Mouse (Mus musculus) CH12.LX (cell line): ENCODE measurements around the gene 4931428F04Rik.

Experiments
- CTCF ChIP-seq, 2 experiments: IDR thresholded peaks in 1 of 2; conservative IDR thresholded peaks in 1 of 2; 2 replicates each; pipeline ENCODE4 v1.5.1; 2011 to 2012; ENCODE audit warnings: low read depth in 2 of 2, low read length in 2 of 2, improper control_type of control experiment in 1 of 2, inconsistent platforms in 1 of 2, mild to moderate bottlenecking in 1 of 2, moderate library complexity in 1 of 2
- ELF1 ChIP-seq: IDR thresholded peaks from 2 replicates; pipeline ENCODE4 v1.6.1; 2014; ENCODE audit warnings: low read depth, mild to moderate bottlenecking, inconsistent platforms, low read length, improper control_type of control experiment
- JUND ChIP-seq: conservative IDR thresholded peaks from 2 replicates; pipeline ENCODE4 v1.6.1; 2011; ENCODE audit warnings: low read depth, low read length, improper control_type of control experiment
- KAT2A ChIP-seq: IDR thresholded peaks from 2 replicates; pipeline ENCODE4 v1.6.1; 2012; ENCODE audit warnings: low read length, improper control_type of control experiment, inconsistent platforms; ENCODE audit not compliant: insufficient replicate concordance
- MAFK ChIP-seq: IDR thresholded peaks from 2 replicates; pipeline ENCODE4 v1.6.1; 2011; ENCODE audit warnings: low read length, improper control_type of control experiment; ENCODE audit not compliant: insufficient replicate concordance
- MAX ChIP-seq: IDR thresholded peaks from 2 replicates; pipeline ENCODE4 v1.6.1; 2011; ENCODE audit warnings: low read length, improper control_type of control experiment
- POLR2A ChIP-seq: IDR thresholded peaks from 2 replicates; pipeline ENCODE4 v1.6.1; 2011; ENCODE audit warnings: low read depth, mild to moderate bottlenecking, improper control_type of control experiment, low read length
- SIN3A ChIP-seq: IDR thresholded peaks from 2 replicates; pipeline ENCODE4 v1.6.1; 2012; ENCODE audit warnings: low read length, improper control_type of control experiment, inconsistent platforms
- USF1 ChIP-seq: IDR thresholded peaks from 2 replicates; pipeline ENCODE4 v1.6.1; 2014; ENCODE audit warnings: low read depth, mild to moderate bottlenecking, inconsistent platforms, low read length, improper control_type of control experiment
- USF2 ChIP-seq: conservative IDR thresholded peaks from 2 replicates; pipeline ENCODE4 v1.6.1; 2011; ENCODE audit warnings: low read depth, low read length, improper control_type of control experiment

- TF ChIP-seq POLR2A (no peak), KAT2A (no peak), CTCF (conservative IDR thresholded peaks at IDR 0.05 in 1 of 2, IDR thresholded peaks at IDR 0.05 in 1 of 2; ENCODE audit: low read depth in 2 of 2, low read length in 2 of 2) (no peak), USF1 (no peak), JUND (no peak), MAFK (no peak), MAX (no peak), ELF1 (no peak), USF2 (no peak), SIN3A (no peak)
Measured at GRCm38 (mm10) chr8:105336373-105337130, 46.9 kb upstream of the 4931428F04Rik start.
